Mouse (Mus musculus) adrenal gland, postnatal 4 days (tissue): ENCODE results near the gene Pde2a. TPM values are rescaled to one million over a fixed set of nuclear protein-coding genes. Genes with fewer than 3 reads are reported as not detected.
A peak's percentile ranks its signal among the peaks of the same experiment; 100 is the strongest.

ENCODE experiments used
- DNase-seq, 2 experiments: peaks; one replicate each; pipeline ENCODE4 v3.0.0; 2021 to 2022; ENCODE audit warnings: low spot score in 2 of 2, mixed read lengths in 2 of 2
- long read RNA-seq, 2 experiments: library from polyadenylated mRNA; stranded (forward); transcript quantifications; one replicate each; pipeline ENCODE4 v2.0.0; 2021
- total RNA-seq, 2 experiments: library from RNA; stranded (reverse); gene quantifications; 2 replicates each; pipeline ENCODE4 v1.2.3; 2021

Pde2a gene
- total RNA-seq = 100 to 1,000 TPM; 105 to 129 TPM
- long read RNA-seq, experiment 1, partial matches to known transcripts = 113 of 121 reads
- long read RNA-seq, experiment 1, other reads (novel, unspliced or antisense) = 8 of 121 reads
- long read RNA-seq, experiment 2, full-length matches to known transcripts = 5 of 224 reads
- long read RNA-seq, experiment 2, partial matches to known transcripts = 193 of 224 reads
- long read RNA-seq, experiment 2, other reads (novel, unspliced or antisense) = 26 of 224 reads

DNA sequence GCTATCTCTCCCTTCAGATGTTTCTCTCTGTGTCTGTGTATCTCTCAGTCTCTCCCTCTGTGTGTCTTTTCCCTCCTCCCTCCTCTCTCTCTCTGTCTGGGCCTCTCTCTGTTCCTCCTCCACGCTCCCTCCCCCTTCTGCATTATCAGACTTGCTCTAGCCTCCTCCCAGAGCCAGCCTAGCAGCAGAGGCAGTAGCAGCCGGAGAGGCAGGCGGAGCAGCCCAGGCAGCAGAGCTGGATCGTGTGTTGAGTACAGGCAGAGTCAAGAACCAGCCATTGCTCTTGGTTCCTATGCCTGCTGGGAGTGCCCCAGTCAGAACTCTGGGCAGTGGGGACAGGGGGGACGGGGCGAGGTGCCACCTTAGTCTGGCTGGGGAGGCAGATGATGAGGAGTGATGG, at the start of gene Pde2a:
TSS of gene Pde2a (plus strand) at position 163 of the 400 bp plus-strand sequence.
- DNase-seq = no peak

DNA sequence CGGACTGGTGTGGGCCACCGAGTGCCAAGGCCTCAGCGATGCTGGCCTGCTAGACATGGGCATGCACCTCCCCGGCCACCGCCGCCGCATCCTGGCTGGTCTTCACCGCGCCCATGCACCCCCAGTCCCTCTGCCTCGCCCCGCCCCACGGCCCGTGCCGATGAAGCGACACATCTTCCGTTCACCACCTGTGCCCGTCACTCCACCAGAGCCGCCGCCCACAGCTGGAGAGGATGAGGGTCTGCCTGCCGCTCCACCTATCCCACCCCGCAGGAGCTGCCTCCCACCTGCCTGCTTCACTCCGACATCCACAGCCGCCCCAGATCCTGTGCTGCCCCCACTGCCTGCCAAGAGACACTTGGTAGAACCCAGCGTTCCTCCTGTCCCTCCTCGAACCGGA, 48.4 kb upstream of the Pde2a start:
- no peak for DNase-seq

DNA sequence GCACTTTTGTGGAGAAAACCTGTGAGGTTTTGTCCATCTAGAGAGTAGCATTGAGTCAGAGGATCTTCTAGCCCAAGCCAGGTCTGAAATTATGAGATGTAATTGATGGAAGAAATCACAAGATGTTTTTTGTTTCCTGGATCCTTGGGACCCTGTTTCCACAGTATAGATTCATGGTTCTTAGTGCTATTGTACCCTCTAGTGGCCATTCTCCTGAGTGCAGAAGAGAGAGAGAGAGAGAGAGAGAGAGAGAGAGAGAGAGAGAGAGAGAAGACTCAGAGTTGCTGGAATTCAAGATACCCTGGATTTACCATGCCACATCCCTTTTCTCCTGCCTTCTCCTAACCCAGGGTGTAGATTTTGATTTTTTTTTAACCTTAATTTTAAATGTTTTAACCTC, 47.3 kb upstream of the Pde2a start:
- no peak for DNase-seq

DNA sequence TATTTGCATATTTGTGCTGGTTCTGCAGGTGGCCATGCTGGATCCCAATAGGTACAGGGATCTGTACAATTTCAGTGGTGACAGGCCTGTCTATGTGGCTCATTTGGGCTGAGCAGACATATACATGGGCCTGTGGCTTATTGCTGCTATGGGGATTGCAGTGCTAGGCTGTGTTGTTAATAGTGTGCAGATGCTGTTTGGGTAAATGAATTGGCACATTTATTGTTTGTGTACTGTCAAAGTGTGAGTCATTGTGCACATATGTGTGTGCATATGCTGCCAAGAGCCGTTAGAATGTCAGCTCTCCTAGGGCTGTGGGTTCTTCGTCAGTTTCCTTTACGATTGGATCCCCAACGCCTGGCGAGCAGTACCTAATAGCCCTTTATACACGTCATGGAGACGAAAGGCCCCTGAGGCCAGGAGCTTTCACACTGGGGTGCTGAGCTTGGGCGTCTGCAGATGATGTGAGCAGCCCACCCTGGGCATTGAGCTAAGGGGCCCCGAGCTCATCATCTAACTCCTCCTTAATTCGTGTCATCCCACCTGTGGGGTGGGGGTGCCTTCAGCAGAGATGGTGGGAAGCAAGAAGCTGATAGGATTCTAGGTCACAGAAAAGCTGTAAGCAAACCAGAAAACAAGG, 44.7 kb upstream of the Pde2a start:
- DNase-seq = no peak

DNA sequence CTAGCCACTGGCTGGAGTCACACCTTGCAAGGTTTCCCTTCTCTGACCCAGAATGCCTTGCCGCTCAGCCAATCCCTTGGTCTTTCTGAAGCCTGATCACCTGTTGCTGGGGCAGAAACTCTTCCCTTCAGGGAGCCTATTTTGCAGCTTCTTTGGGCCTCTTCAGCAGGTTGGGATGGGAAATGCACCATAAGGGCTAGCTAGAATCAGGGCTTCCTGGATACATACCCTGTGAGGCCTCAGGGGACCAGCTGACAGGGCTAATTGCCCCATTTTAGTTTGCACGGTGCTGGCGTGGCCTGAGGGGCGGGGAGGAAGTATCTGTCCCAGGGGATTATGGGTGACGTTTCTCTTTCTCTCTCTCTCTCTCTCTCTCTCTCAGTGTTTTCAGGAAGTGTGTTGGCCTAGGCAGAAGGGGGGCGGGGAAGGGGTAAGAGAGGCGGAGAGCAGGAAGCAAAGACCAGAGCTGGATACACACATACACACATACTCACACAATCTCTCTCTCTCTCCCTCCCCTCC, 43.7 kb upstream of the Pde2a start:
- peak in 1 of 2 experiments; percentile 51 for DNase-seq

DNA sequence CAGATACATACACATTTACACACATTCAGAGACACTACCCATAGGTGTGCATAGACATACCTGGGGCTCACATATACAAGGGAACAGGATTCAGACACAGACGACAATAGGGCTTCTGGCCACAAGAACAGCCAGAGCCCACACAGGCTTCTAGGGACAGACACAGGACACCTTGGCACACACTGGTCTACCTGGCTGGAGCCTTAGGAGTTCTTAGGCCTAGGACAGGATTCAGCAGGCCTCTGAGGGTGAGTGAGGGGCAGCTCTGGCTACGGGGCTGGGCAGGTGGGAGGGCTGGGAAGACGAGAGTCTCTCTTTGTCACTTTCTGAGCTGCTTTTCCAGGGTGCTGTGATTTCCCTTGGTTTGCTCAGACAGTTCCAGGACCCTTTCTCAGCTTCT, 43.2 kb upstream of the Pde2a start:
- DNase-seq = no peak

DNA sequence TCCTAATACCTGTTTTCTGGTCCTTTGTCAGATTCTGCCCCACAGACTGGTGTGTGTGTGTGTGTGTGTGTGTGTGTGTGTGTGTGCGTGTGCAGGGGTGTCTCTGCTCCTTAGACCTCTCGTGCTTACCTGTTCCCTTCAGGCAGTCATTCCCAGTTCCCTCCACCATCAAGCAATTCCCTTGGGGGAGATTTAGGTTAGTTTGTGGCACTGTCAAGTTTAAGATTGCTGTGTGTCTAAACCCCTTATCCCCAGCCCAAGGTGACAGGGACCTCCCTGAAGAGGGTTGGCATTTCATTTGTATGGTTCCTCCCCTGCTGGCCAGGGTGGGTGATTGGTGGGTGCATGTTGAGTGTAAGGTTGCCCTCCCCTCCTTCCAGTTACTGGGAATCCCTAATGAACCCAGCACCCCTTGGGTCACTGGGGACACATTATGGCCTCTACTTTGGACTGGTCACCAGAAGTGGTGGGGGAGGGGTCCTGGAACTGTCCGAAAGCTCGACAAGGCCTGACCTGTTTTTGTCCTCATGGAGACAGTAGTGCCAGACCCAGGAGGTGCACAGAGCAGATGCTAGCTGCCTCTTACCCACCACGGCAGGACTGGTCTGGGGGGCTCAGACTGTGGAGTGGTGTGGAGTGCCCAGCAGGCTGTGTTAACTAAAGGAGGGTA, 42.6 kb upstream of the Pde2a start:
- DNase-seq = no peak

DNA sequence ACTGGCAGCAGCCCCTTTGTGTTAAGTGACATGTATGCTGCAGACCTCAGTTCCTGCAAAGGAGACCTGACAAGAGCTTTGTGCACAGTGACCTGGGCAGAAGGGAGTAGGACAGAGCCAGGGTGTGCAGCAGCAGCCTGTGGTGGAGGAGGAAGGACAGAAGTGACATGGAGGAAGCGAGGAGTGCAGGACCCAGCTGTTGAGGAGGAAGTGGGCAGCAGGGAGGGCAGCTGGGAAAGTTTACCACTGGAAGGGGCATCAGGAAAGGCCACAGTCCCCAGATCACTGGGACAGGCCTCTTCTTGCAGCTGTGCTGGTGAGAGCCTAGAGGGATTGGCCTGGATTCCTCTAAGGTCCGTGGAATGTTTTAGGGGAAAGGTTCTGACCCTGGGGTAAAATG, 41.8 kb upstream of the Pde2a start:
- no peak for DNase-seq

DNA sequence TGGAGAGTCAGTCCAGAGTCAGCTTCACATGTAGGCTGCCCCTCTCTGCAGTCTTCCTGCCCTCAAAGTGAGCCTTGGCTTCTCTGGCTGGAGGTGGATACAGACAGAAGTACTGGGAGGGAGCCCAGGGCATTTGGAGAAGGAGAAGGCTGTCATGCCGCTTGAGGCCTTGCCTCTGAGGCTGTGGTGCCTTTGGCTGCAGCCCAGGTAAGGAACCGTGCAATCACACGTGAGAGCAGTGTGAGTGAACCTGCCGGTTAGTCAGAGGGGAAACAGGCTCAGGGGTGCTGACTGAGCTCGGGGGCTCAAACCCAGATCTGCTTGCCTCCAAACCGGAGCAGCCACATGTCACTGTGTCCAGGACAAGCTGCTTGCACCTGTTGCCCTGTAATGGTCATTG, 40.0 kb upstream of the Pde2a start:
- DNase-seq = no peak

DNA sequence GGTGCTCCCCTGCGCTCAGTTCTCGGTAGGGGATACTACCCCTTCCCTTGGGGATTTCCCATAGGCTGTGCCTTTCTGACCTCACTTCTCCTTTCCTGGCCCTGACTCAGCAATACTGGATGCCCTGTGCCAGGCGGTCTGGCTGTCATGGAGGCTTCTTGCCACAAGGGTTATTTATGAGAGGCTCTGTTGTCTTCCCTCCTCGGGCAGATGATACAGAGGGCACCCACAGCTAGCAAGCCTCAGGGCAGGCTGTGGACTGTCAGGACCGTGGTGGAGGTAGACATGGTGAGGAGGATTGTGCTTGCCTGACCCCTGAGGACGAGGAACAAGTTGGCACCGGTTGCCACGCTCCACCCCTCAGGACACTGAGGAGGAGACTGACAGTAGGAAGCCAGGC, 39.1 kb upstream of the Pde2a start:
- DNase-seq = no peak

DNA sequence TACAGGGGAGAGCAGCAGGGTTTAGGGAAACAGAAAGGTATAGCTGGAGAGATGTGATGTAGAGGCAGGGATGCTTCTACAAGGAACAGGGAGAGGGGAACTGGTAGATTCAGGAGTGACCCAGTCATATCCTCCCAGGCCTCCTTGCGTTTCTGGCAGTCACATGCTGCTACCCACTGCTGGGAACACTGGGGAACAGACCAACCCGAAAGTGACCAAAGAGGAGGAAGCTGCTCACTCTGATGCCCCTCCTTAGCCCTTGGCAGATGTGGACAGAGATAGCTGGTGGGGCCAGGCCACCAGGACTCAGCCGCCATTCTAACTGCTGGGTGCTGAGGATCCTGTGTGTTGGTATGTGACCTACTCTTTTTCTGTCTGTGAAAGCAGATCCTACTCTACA, 37.7 kb upstream of the Pde2a start:
- no peak for DNase-seq

DNA sequence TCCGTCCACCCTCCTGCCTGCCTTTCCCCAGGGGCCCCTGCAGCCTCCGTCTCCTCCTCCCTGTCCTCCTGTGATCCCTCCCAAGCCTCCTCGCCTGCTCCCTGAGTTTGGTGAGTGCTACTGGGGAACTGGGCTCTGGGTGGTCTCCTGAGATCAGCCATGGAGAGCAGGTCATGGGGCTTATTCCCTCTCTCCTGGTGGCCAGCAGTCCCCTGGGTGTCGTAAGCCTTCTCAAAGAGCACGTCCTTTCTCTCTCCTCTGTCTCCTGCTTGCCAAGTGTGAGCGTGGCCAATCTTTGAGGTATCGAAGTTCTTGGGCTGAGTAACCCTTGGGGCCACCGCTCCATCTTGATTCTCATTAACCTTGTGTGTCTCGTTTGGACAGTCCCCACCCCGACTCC, 36.6 kb upstream of the Pde2a start:
- DNase-seq = no peak

DNA sequence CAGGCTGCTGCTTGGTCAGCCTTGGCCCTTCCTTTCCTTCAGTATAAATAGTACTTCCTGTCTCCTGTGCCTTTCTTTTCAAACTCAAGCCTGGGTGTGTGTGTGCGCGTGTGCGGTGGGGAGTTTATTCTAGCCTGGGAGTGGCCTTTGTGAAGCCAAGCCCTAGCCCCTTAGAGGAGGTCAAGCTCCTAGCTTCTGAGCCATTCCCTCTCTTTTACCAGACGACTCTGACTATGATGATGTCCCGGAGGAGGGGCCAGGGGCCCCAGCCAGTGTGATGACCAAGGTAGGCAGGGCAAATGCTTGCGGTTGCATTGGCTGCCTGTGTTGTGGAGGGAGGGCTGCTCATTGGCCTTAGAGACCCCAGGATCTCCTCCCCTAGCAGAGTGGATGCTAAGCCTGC, 36.2 kb upstream of the Pde2a start:
- DNase-seq = no peak

DNA sequence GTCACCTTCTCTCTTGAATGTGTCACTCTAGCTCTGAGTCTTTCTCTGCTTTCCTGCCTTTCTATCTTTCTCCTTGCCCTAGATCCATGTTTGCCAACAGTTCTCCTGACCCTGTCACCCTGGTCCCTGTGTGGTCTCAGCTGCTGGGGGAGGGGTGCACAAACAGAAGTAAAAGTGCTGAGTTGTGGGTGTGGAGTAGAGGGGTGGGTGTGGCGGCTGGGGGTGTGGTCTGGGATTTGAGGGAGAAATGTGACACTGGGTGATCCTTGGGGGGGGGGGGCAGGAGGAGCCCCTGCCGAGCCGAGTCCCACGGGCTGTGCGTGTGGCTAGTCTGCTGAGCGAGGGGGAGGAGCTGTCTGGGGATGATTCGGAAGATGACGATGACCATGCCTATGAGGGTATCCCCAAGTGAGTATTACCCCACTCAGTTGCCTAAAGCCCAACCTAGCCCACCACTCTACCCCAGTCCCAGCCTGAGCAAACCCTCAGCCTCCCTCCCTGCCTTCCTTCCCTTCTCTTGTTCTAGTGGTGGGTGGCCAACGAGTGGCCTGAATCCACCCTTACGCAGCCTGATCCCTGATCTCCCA, 35.5 kb upstream of the Pde2a start:
- DNase-seq = no peak

DNA sequence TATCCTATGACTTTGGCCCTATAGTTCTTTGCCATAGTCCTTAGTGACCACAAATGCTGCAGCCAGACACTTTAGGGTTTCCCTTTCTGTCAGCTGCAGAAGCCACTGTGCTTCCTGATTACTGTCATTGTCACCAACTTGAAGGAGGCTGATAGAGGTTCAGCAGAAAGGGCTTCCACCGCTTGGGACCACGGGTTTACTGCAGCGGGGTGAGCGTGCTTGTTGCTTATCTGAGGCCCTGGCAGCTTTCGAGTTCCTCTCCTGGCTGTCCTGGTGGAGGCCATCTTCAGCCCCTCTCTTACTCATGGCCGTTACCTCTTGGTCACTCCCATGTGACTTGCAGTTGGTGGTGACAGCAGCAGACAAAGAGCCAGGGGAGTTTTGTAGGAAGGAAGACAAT, 32.2 kb upstream of the Pde2a start:
- DNase-seq = no peak

DNA sequence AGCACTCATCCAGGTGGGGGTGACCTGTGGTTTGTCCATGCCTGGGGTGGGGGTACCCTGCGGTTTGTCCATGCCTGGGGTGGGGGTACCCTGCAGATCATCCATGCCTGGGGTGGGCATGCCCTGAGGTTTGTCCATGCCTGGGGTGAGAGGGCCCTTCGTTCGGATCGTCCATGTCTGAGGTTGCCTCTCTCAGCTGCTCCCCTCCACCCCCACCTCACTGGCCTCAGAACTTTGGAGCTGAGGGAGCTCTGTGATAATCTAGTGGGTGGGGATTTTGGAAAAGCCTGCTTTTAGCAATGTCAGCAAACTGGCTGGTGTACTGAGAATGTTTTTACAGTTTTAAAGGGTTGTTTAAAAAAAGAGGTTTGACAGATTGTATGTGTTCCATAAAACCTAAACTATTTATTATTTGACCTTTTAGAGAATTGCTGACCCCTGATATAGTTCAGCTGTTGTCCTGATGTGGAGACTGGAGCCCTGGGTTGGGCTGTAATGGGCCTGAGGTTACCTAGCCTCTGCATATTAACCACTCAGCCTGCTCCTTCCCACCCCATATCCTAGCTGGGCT, 29.5 kb upstream of the Pde2a start:
- no peak for DNase-seq

DNA sequence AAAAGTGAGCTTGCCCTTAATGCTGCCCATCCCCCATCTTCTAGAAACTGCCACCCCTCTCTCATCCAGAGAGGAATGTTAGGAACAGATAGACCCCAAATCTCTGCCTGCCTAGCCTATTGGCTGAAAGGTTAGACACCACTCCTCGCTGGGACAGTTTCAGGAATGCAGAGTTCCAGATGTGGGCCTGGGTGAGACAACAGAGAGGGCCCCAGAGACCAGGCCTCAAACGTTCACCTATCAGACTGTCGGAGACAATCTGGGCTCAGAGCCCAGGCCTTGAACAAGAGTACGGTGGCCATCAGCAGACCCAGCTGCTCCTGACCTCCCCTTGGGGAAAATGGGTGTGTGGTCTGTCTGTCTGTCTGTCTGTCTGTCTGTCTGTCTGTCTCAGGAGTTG, 28.5 kb upstream of the Pde2a start:
- DNase-seq = no peak

DNA sequence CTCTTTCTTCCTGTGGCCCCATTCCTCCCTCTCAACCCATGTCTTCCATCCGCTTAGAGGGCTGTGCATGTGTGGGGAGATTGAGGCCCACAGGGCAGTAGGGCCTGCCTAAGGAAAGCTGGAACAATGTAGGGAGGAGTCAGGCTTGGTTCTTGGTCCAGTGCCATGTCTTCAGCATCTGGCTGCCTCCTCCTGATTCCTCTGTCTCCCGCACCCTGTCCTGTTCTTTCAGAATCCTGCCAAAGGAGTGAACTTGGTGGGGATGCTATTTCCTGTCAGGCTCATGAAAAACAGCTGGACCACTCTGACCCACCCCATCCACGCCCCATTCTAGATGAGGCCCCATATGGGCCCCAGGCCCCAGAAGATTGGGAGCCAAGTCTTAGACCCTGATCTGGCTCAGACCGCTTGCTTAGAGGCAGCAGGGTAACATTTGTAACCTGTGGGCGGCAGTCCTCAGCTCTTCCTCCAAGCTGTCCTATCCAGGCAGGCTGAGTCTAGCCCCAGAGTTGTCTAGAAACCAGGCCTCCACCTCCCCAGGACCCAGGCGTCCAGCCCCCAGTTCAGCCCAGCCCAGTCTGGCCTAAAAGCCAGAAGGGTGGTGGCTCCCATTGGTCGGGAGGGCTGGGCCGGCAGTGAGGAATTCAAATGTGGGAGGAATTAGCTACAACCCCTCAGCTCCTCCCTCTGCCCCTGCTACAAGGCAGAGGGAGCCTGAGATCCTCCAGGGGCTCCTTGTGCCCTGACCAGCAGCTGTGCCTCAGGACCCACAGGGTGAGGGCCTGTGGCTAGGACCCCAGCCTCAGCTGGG, 27.6 kb upstream of the Pde2a start:
- no peak for DNase-seq

DNA sequence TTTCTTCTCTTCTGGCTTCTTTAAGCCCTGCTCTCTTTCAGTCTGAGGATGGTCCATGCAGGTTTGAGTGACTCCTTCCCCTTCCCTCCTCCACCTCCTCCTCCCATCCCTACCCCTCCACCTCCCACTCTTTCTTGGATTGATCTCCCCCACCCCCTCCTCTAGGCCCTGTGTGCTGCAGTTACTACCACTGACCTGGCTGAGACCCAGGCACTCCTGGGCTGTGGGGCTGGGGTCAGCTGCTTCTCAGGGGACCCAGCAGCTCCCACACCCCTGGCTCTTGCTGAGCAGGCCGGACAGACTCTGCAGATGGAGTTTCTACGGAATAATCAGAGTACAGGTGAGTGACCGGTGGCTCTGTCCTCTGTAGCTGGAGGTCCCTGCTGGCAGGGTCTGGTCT, 26.9 kb upstream of the Pde2a start:
- no peak for DNase-seq

DNA sequence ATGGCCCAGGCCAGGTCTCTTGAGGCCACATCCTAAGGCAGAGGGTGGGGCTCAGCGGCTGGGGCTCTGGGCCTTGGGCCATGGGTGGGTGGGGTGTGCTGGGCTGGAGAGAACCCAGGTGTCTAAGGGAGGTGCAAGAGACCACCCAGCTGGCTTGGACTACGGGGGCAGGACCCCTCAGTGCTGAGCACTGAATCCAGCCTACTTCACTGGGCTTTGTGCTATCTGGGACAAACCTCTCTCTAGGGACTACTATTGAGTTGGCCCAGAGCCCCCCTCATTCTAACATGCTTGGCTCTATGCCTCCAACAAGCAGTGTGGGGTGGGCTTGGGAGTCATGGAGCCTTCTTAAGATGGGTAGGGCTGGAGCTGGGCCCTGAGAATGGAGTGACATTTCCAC, 26.0 kb upstream of the Pde2a start:
- no peak for DNase-seq

DNA sequence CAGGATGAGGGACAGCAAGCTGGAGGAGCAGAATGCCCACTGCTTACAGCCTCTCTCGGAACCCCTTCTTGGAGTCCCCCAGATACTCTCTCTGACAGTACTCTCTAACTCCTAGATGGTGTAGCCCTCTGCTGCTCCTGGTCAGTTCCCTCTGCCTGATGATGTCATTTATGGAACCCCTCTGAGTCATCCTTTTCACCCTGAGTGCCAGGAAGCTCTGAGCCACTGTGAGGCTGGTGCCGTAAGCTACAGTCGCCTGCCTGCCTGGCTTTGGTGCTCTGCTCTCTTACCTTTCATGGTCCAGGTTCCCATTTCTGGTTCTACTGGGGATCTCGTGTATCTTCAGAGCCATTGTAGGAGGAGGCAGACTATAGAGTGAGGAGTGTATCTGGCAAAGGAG, 24.3 kb upstream of the Pde2a start:
- no peak for DNase-seq
